Mouse (Mus musculus): Measurements from ENCODE around the gene Prkar1a.
A peak's percentile ranks its signal among the peaks of the same experiment; 100 is the strongest.
"Not testable (repeated sequence)": the region's sequence is repeated elsewhere in the genome, so short reads cannot be mapped to it uniquely, and the experiment has no call there.

- TF ChIP-seq CTCF (IDR thresholded peaks at IDR 0.05; ENCODE audit: extremely low read depth, insufficient read length, insufficient replicate concordance, low read depth, low read length): peak; percentile 48; the same call in 1 of the 2 replicates
- TF ChIP-seq POLR2A (IDR thresholded peaks at IDR 0.05; ENCODE audit: low read depth, low read length): not testable (repeated sequence)
These were observed 30.1 kb upstream of the Prkar1a start for GRCm38 (mm10) chr11:109619055-109619454.
